Mouse (Mus musculus): Measurements from ENCODE around the gene Actrt2.

Actrt2 gene

GRCm38 (mm10) chr4:154683068-154683752 lies 15.5 kb upstream of the Actrt2 start:
- no peak for DNase-seq (ENCODE audit: low spot score in 2 of 2)

DNA sequence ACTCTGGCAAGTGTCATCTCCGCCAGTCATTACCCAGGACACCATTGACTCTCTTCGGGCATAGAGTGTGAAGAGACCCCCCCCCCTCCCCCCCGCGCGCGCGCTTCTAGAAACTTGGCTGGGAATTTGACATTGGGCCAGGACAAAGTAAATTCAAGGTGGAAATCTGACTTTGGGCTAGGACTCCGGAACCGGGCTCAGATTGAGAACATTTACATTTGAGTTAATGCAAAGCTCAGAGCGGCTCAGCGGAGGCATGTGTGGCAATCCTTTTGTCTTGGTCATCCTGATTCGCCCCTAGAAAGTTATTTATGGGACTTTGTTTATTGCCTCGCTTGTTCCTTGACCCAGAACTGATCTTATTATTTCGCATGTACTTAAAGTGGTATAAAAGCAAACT lies 14.6 kb upstream of the Actrt2 start:
- no peak for DNase-seq (ENCODE audit: low spot score in 2 of 2)

- no peak for DNase-seq (ENCODE audit: low spot score in 2 of 2)
These were observed 7.9 kb upstream of the Actrt2 start for GRCm38 (mm10) chr4:154675441-154676000.

DNA sequence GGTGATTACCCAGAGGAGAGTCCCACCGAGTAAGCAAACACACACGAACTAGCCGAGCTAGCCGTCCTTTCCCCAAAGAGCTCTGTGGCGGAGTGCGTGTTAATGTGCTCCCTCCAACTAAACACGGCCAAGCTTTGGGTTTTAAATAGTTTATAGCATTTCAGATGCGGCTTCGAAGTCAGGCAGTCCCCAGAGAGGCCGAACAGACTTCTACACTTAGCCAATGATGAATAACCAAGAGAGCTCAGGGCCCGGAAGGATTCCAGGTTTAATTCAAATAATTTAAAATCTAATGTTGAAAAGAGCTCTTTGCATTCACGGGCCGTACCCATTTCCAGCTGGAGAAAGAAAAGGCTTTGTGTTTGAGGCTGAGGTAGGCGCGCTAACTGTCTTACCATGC lies 7.3 kb upstream of the Actrt2 start:
- no peak for DNase-seq (ENCODE audit: low spot score in 2 of 2)

GRCm38 (mm10) chr4:154674541-154674940 lies 6.9 kb upstream of the Actrt2 start:
- peak; percentile 26 to 42 for DNase-seq (ENCODE audit: low spot score in 2 of 2)

DNA sequence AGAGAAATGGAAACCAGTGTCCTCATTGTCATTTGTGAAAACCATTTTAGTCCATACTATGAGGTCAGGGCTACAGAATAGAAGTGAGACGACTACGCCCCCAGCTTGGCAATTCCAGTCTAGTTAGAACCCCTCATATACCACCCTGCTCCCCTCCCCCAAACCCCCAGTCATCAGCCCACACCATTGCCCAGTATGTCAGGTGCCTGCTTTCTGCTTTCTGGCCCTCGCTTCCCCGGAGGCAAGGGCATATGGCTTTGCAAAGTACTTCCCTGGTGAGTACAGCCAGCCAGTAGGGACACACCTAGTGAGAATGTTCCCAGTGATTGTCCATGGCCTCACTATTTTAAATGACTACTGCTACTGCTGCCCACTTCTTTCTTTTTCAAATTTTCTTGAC lies 6.3 kb upstream of the Actrt2 start:
- no peak for DNase-seq (ENCODE audit: low spot score in 2 of 2)

DNA sequence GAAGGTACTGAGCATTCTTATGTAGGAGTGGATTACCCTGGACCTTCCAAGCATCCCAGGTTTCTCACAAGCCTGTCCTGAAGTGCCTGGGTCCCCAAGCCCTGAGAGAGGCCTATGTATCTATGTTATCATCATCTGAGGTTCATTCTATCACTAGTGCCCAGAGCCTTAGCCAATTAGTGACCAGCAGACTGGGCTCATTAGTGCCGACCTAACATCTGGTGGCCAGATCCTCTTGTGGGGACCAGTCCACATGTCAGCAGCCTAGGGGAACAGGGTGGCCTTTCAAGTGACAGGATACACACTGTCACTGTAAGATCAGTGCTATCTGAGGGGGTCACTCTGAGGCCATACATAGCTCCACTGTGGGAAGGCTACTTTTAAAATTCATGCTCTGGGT lies 4.4 kb upstream of the Actrt2 start:
- no peak for DNase-seq (ENCODE audit: low spot score in 2 of 2)

DNA sequence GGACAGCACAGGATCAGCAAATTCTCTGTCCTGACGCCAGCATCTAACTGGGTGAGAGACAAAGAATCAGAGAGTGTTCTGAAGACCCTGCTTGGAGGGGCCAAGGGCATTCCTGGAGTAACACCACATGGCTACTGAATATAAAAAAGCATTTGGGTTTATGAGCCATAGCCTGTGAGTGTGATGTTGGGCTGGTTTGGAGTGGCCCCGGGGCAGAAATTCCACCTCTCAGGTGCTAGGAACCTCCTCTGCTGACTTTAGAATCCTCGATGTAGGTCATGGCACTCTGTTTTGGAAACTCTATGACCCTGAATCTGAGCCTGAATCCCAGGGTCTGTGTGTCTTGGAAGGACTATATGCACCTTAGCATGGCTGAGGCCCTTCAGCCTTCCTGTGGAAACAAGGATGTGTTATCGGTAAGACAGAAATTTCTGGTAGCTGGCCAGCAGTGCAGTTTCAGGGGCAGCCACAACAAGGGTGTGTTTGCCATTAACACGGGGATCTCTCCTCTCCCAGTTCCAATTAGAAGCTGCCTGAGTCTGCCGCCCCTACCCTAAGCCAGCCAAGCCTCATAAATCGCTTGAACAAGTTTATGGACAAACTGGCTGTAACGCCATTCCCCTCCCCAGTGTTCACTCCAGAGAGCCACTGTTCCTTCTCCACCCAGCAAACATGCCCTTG lies 3.7 kb upstream of the Actrt2 start:
- no peak for DNase-seq (ENCODE audit: low spot score in 2 of 2)

DNA sequence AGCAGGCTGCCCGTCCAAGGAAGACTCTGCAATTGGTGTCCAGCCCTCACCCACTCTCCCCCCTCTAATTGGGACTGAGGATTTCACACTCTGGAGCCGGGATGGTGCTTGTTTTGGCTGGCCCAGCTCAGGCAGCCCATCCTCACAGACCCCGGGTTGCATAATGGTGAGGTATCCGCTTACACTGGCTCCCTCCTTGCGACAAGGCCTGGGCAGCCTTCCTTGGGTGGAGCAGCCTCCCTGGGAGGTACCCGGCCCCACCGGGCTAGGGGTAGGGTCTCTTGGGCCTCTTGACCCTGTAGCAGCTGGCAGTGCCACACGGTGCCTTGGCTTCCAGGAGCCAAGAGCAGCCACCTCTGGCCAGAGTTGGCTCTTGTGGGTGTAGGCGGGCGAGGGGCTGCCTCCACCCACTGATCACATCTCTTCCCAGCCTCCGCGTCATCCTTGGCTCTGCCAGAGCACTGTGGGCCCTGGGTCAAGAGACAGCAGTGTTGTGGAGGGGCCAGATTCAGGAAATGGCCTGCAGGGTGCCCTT lies 4.9 kb downstream of the Actrt2 start:
- DNase-seq (ENCODE audit: low spot score in 2 of 2) = no peak

DNA sequence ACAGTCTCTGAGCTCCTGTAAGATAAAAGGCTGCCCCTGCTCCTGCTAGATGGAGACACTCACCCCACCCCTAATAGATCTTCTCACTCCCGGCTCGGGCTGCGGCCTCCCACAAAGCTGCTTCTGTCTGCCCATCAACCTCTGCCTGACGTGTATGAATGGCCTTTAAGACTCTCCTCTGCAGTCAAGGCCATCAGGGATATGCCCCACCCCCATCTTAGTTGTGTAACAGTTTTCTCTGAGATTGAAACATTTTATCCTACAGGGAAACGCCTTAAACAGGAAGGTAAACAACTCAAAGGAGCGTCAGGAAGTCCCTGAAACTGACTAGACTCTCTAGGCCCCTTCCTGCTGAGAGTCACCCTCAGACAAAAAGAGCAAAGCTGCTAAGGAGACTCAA lies 6.4 kb downstream of the Actrt2 start:
- no peak for DNase-seq (ENCODE audit: low spot score in 2 of 2)

DNA sequence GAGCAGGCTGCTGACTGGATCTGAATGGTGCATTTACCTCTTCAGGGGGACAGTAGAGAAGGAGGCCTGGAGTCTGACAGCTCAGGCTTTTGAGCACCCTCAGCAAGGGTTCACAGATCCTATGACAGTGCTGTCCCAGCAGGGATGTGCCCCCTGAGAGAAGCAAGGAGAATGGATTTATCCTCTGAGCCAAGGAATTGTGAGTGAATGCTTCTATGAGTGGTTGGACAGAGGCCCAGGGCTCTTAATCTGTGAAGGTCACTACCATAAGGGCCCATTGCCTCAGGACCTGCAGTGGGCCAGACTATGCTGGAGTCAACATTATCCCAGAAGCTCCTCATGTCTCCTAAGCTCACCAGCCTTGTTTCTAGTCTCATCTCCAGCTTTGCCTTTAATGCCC lies 7.6 kb downstream of the Actrt2 start:
- no peak for DNase-seq (ENCODE audit: low spot score in 2 of 2)

DNA sequence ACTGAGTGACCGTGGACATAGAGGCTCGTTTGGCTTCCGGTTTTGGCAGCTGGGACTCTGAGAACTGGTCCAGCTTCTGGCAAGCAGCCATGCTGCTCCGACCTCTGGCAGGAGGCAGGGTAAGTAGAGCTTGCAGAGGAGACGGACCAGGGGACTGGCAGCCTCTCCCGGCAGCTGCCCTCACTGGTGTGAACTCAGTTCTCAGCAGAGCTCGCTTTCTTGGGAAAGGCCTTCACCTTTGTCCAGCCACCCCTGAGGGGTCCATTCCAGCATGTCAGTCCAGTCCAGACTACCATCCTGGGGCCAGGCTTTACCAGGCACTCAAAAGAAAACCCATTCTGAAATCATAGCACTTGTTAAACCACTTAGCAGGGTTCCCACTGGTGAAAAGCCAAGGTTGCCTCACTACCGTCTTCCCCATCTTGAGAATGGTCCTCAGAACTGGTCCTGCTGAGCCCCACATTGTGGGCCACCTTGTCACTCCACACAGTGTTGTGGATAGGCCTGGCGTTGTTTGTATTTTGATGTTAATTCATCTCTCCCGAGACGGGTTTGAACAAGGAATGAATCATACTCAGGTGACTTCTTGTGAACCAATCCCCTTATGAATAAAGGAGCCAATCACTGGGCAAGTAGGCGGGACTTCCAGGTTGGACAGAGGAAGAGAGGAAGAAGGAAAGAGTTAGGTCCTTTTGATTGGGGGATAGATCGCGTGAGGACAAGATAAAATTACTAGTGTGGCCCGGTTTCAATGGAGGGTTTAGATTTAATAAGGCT lies 12.3 kb downstream of the Actrt2 start:
- DNase-seq (ENCODE audit: low spot score in 2 of 2) = no peak

GRCm38 (mm10) chr4:154652494-154652893 lies 15.2 kb downstream of the Actrt2 start:
- no peak for DNase-seq (ENCODE audit: low spot score in 2 of 2)

DNA sequence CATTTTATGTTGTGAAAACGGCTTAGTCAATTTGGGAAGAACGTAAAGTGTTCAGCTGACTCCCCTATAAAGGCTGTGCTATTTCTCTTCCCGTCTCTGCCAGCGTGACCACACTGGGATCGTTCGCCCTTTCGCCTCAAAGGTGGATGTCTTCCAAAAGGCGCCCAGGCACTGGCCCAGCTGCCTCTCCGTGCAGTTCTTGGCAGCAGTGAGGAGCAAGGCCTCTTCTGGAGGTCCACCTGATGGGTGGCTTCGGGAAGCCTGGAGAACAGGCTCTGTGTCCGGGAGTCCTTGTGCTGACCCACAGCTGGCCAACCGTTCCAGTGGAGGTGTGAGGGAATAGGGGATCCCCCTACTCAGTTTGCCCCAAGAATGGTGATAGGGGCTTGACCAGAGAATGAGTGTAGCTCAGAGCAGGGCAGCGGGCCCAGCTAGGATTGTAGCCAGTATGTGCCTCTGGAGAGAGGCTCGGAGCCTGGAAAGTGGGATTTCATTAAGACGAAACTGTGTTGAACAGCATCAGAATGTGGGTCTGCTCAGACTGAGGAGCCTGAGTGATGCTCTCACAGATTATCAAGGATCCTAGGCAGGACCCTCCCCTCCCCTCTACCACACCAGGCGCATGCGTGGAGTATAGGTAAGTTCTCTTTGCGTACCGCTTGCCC lies 18.5 kb downstream of the Actrt2 start:
- DNase-seq (ENCODE audit: low spot score in 2 of 2) = no peak

GRCm38 (mm10) chr4:154642496-154642895 lies 25.2 kb downstream of the Actrt2 start:
- no peak for DNase-seq (ENCODE audit: low spot score in 2 of 2)

DNA sequence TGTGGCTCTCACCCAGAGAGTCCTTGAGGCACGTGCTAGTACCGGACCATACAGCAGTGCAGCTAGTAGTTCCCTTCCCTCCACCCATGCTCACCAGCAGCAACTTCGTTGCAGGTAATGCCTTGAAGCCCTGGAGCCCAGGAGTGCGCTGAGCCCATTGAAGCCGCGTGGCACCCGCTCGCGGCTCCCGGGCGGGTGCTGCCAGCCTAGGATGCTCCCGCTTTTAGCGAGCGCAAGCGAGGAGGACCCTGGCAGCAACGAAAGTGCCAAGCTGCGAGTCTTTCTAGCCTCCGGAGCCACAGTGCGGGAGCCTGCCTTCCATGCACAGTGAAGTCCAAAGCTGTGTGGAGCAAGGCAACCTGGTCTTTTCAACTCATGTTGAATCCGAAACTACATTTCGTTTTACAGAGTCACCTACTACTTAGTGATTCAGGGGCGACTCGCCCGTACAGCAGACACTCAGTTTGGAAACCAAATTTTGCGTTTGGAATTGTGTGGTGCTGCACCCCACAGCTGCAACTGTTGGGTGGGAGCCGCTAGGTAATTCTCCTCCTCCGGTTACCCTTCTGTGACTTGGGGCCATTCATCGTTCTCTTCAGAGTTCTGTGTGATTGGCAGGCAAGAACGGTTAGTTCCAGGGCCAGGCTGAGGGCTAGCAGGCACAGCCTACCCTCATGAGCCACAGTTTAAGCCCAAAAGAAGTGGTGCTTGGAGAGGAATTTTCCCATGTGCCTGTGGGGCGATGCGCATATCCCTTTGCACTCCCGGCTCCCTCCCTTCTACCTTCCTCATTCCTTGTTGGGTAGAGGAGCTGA lies 26.2 kb downstream of the Actrt2 start:
- no peak for DNase-seq (ENCODE audit: low spot score in 2 of 2)

- DNase-seq (ENCODE audit: low spot score in 2 of 2) = no peak
These were observed 27.0 kb downstream of the Actrt2 start for GRCm38 (mm10) chr4:154640443-154641295.

DNA sequence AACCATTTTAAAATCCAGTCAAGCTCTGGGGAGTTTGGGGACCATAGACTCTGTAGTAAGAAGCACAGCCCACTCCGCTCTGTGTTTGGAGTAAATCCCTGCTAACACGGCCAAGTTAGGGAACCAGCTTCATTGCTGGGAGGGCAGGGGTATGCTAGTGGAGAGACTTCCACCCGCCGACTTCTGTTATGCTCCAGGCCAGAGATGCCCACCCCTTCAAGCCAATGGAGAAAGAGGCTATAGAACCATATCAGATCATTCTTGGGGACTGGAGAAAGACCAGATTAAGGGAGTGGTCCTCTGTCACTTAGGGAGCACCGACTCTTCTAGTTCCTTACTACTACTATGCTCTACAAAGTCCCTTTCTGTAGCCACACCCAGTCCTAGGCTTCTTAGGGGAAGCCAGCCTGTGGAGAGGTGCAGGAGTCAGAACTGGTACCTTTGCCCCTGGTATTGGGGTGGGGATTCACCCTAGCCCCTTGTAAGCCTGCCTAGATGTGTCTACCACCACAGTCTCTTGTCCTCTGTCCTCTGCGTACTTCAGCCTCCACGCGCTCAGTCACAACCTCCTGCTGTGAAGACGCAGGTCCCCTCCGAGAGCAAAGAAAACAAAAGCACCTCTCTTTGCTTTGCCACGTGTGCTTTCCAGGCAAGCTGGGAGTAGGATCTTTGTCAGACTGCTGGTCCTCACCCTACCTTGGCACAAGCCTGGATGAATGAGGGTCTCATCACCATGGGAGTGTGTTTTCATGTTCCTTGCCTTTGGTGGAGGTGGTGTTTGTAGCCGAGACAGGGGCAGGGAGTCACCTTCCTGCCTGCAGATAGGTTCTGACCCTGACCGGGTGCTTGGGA lies 27.9 kb downstream of the Actrt2 start:
- DNase-seq (ENCODE audit: low spot score in 2 of 2) = no peak

- no peak for DNase-seq (ENCODE audit: low spot score in 2 of 2)
These were observed 28.5 kb downstream of the Actrt2 start for GRCm38 (mm10) chr4:154639126-154639525.
